Mouse (Mus musculus) heart, adult 2 months (tissue): Measurements from ENCODE around the gene 1700022I11Rik. TPM values are rescaled to one million over a fixed set of nuclear protein-coding genes. Genes with fewer than 3 reads are reported as not detected.

ENCODE experiments used
- DNase-seq, 2 experiments: peaks; one replicate each; pipeline ENCODE4 v3.0.0; 2021
- H3K27ac ChIP-seq: fragments of 200-600 bp; 2 replicates; pipeline ENCODE4 v1.8.1; 2022
- H3K27me3 ChIP-seq: fragments of 200-500 bp; 2 replicates; pipeline ENCODE4 v1.6.1; 2012; ENCODE audit warnings: mild to moderate bottlenecking, low read length, inconsistent platforms, mixed read lengths; ENCODE audit not compliant: control insufficient read depth, insufficient read depth
- H3K36me3 ChIP-seq: fragments of 200-500 bp; 2 replicates; pipeline ENCODE4 v1.6.1; 2012; ENCODE audit warnings: low read length, inconsistent platforms; ENCODE audit not compliant: control insufficient read depth, insufficient read depth
- H3K4me1 ChIP-seq: fragments of 200-500 bp; 2 replicates; pipeline ENCODE4 v1.6.1; 2011; ENCODE audit warnings: low read length; ENCODE audit not compliant: control insufficient read depth, insufficient read depth
- H3K4me3 ChIP-seq: fragments of 200-600 bp; 2 replicates; pipeline ENCODE4 v1.8.1; 2022
- H3K79me2 ChIP-seq: fragments of 200-500 bp; replicated peaks from 2 replicates; pipeline ENCODE4 v1.6.1; 2012; ENCODE audit warnings: mild to moderate bottlenecking, inconsistent platforms, low read length, moderate library complexity, mixed read lengths; ENCODE audit not compliant: control insufficient read depth, insufficient read depth
- H3K9ac ChIP-seq: fragments of 200-500 bp; 2 replicates; pipeline ENCODE4 v1.6.1; 2012; ENCODE audit warnings: low read depth, mild to moderate bottlenecking, control low read depth, inconsistent platforms, low read length, mixed read lengths
- CTCF ChIP-seq: fragments of 200-600 bp; IDR thresholded peaks from 2 replicates; pipeline ENCODE4 v1.8.1; 2022; ENCODE audit warnings: antibody characterized with exemption, mild to moderate bottlenecking, moderate library complexity
- EP300 ChIP-seq: fragments of 200-500 bp; IDR thresholded peaks from 2 replicates; pipeline ENCODE4 v1.6.1; 2011; ENCODE audit warnings: low read depth, low read length, control low read depth; ENCODE audit not compliant: insufficient read depth
- POLR2A ChIP-seq: fragments of 200-500 bp; IDR thresholded peaks from 2 replicates; pipeline ENCODE4 v1.6.1; 2011; ENCODE audit warnings: mild to moderate bottlenecking, low read depth, low read length, control low read depth; ENCODE audit not compliant: insufficient read depth
- WGBS: fragments of 180-500 bp; shearing (Covaris S2); methylation state at CpG from one replicate; pipeline ENCODE4 v1.1.7; 2018; 5-methylcytosine and 5-hydroxymethylcytosine counted together
- intact Hi-C: fragments of 180-260 bp; cut with DNase I; formaldehyde crosslinking; loops from one replicate; pipeline ENCODE4 v1.15.1; 2025
- polyA plus RNA-seq: library from polyadenylated mRNA; depleted of rRNA; stranded (reverse); fragments of >200 nt; gene quantifications from 2 replicates; pipeline ENCODE4 v1.2.3, GENCODE M21; 2012
- total RNA-seq, 2 experiments: library from RNA; stranded (reverse); gene quantifications; 2 replicates each; pipeline ENCODE4 v1.2.3; 2021

The 1700022I11Rik gene
- total and polyA plus RNA-seq, 3 experiments: not detected

- Histone ChIP-seq H3K79me2 (no peaks in the 10 kb centered on the region), H3K27ac (peak overlapping the region; percentile 99), H3K27me3 (no peaks in the 10 kb centered on the region), H3K4me1 (peaks cover 7% of the 10 kb centered on the region), H3K9ac (peak overlapping the region; percentile 72), H3K36me3 (no peaks in the 10 kb centered on the region), H3K4me3 (peak overlapping the region; percentile 32)
- TF ChIP-seq CTCF: no peak
- peak; percentile 55 for TF ChIP-seq EP300
- peak; percentile 87 for TF ChIP-seq POLR2A
- 32% methylated on average over 10 of the region's 10 CpGs for WGBS
- intact Hi-C loops: no loop called here
- peak; percentile 70 to 86 for DNase-seq
Observed at GRCm38 (mm10) chr4:42953435-42954094, 15.8 kb upstream of the 1700022I11Rik start.

GRCm38 (mm10) chr4:42954297-42954696, 15.1 kb upstream of the 1700022I11Rik start:
- no peaks in the 10 kb centered on the region for H3K27me3 ChIP-seq
- peaks cover 5% of the 10 kb centered on the region for H3K4me1 ChIP-seq
- H3K36me3 ChIP-seq: no peaks in the 10 kb centered on the region
- WGBS: 14% methylated on average over 10 of the region's 10 CpGs
- TF ChIP-seq POLR2A: no peak
- TF ChIP-seq EP300: peak; percentile 52
- TF ChIP-seq CTCF: peak; percentile 93
- intact Hi-C loops: no loop called here
- H3K79me2 ChIP-seq: no peaks in the 10 kb centered on the region
- peak overlapping the region; percentile 30 for H3K4me3 ChIP-seq
- DNase-seq: peak; percentile 77 to 86
- peak overlapping the region; percentile 99 for H3K27ac ChIP-seq
- peak overlapping the region; percentile 68 for H3K9ac ChIP-seq

- no peak for TF ChIP-seq EP300
- no peak for TF ChIP-seq POLR2A
- TF ChIP-seq CTCF: peak; percentile 22; the same call in 1 of the 2 replicates
- WGBS: 76% methylated on average over 3 of the region's 3 CpGs
- intact Hi-C loops: no loop called here
- Histone ChIP-seq H3K9ac (no peak overlapping the region), H3K27me3 (no peaks in the 10 kb centered on the region), H3K27ac (peak overlapping the region; percentile 99), H3K36me3 (no peaks in the 10 kb centered on the region), H3K4me3 (peak overlapping the region; percentile 6; the same call in 1 of the 2 replicates), H3K79me2 (no peaks in the 10 kb centered on the region), H3K4me1 (peaks cover 7% of the 10 kb centered on the region)
- DNase-seq: no peak
Observed at GRCm38 (mm10) chr4:42955200-42955599, 14.2 kb upstream of the 1700022I11Rik start.

GRCm38 (mm10) chr4:42956581-42956980, 12.8 kb upstream of the 1700022I11Rik start:
- DNase-seq: no peak
- Histone ChIP-seq H3K9ac (no peak overlapping the region), H3K4me1 (peaks cover 6% of the 10 kb centered on the region), H3K27me3 (no peaks in the 10 kb centered on the region), H3K36me3 (no peaks in the 10 kb centered on the region), H3K4me3 (no peak overlapping the region), H3K27ac (no peak overlapping the region), H3K79me2 (no peaks in the 10 kb centered on the region)
- TF ChIP-seq CTCF (no peak), EP300 (no peak), POLR2A (no peak)
- intact Hi-C loops: no loop called here
- 93% methylated on average over 17 of the region's 17 CpGs for WGBS

- H3K27ac ChIP-seq: no peak overlapping the region; the same call in 1 of the 2 replicates
- intact Hi-C loops: no loop called here
- H3K36me3 ChIP-seq: no peaks in the 10 kb centered on the region
- no peaks in the 10 kb centered on the region for H3K79me2 ChIP-seq
- no peak for DNase-seq
- H3K27me3 ChIP-seq: no peaks in the 10 kb centered on the region
- peaks cover 5% of the 10 kb centered on the region for H3K4me1 ChIP-seq
- no peak overlapping the region for H3K9ac ChIP-seq
- TF ChIP-seq CTCF (no peak), POLR2A (no peak), EP300 (no peak)
- H3K4me3 ChIP-seq: no peak overlapping the region
- 79% methylated on average over 11 of the region's 11 CpGs for WGBS
Observed at GRCm38 (mm10) chr4:42957306-42957705, 12.1 kb upstream of the 1700022I11Rik start.

GRCm38 (mm10) chr4:42957979-42958378, 11.4 kb upstream of the 1700022I11Rik start:
- TF ChIP-seq EP300 (no peak), POLR2A (no peak), CTCF (no peak)
- intact Hi-C loops: no loop called here

More at GRCm38 (mm10) chr4:42957979-42958378, 11.4 kb upstream of the 1700022I11Rik start:
- WGBS: 63% methylated on average over 8 of the region's 8 CpGs
- DNase-seq: no peak
- Histone ChIP-seq H3K36me3 (no peaks in the 10 kb centered on the region), H3K4me1 (peaks cover 4% of the 10 kb centered on the region), H3K79me2 (no peaks in the 10 kb centered on the region), H3K27ac (no peak overlapping the region; the same call in 1 of the 2 replicates), H3K27me3 (no peaks in the 10 kb centered on the region), H3K4me3 (no peak overlapping the region), H3K9ac (peak overlapping the region; percentile 3; the same call in 1 of the 2 replicates)
